Mouse (Mus musculus): ENCODE results near the gene Nipsnap2. TPM values are rescaled to one million over a fixed set of nuclear protein-coding genes. Genes with fewer than 3 reads are reported as not detected.
"Not testable (repeated sequence)": the region's sequence is repeated elsewhere in the genome, so short reads cannot be mapped to it uniquely, and the experiment has no call there.

The Nipsnap2 gene
- total and polyA plus RNA-seq, 2 experiments from 2014 or later = 71.7 to 97.9 TPM

DNA sequence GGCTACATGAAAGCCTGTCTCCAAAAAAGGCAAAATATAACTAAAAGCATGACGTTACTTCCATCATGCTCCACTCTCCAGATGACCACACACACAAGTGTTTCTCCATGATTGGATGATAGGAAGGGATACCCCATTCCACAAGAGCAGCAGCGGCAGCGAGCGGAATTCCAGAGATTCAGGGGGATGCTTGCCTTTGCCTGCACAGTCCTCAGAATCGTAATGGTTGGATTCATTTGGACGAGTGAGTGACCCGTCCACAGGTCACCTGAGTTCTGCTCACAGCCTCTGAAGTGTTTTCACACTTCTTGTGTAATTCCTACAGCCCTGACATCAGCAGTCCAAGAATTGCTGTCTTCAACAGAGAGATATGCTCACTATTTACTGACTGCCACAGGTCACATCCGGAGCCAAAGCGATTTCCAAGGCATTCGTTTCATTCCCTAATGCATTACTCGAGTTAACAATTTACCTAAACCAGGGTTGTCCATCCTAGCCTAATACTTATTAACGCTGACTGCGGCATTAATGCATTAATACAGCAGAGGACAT, 35.1 kb downstream of the Nipsnap2 start:
- no peak for TF ChIP-seq CTCF (IDR thresholded peaks at IDR 0.05; ENCODE audit: low read depth)
- Histone ChIP-seq H3K27me3 (ENCODE audit: insufficient read depth, low read length) (no peaks in the 10 kb centered on the region), H3K4me2 (ENCODE audit: low read depth) (no peak overlapping the region), H3K27ac (ENCODE audit: low read depth, low read length) (no peak overlapping the region), H3K9me3 (ENCODE audit: low read length) (no peaks in the 10 kb centered on the region), H3K4me3 (ENCODE audit: low read depth, low read length) (no peak overlapping the region), H3K9ac (no peak overlapping the region), H3K4me1 (ENCODE audit: insufficient read depth) (no peaks in the 10 kb centered on the region), H3K36me3 (ENCODE audit: insufficient read depth) (peaks cover 20% of the 10 kb centered on the region; the same call in 1 of the 2 replicates)
- ATAC-seq (no peak), DNase-seq (no peak)
- 92% methylated on average over 13 of the region's 13 CpGs for WGBS

DNA sequence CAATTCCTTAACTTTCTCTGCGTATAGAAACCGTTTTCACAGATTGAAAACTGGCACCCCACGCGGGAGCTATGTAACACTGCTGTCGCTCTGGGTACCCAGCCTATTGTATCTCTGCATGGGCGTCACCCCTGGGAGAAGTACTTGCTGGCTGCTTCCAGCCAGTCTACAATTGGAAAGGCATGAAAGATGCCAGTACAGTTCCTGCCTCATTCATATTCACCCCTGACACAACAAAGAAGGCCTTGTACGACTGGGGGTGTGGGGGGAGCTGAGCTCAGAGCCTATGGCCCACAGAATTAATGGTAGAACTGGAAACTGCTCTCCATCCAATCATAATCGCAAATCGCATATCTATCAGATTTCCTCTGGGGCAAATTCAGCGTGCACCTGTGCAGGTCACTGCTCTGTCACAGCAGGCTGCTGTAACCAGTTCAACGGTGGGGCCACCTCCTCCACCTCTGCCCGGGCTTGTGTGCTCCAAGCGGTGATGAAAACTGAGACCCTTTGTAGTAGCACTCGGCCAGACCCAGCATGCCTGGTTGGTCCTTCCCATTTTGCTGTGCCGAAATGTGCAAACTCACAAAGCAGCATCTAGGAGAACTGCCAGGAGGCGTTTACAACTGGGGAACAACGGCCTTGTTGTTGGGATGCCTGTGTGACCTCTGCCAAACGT, 37.1 kb downstream of the Nipsnap2 start:
- no peak overlapping the region for H3K4me3 ChIP-seq (ENCODE audit: low read depth, low read length)
- H3K9ac ChIP-seq = no peak overlapping the region
- no peaks in the 10 kb centered on the region for H3K9me3 ChIP-seq (ENCODE audit: low read length)
- peak; percentile 79 for DNase-seq
- no peak overlapping the region for H3K4me2 ChIP-seq (ENCODE audit: low read depth)
- no peaks in the 10 kb centered on the region for H3K4me1 ChIP-seq (ENCODE audit: insufficient read depth)
- peak overlapping the region; percentile 57 for H3K27ac ChIP-seq (ENCODE audit: low read depth, low read length)
- TF ChIP-seq CTCF (IDR thresholded peaks at IDR 0.05; ENCODE audit: low read depth) = no peak
- H3K36me3 ChIP-seq (ENCODE audit: insufficient read depth) = peaks cover 11% of the 10 kb centered on the region; the same call in 1 of the 2 replicates
- H3K27me3 ChIP-seq (ENCODE audit: insufficient read depth, low read length) = no peaks in the 10 kb centered on the region
- WGBS = 26% methylated on average over 18 of the region's 18 CpGs
- ATAC-seq = peak; percentile 95

GRCm38 (mm10) chr5:129770443-129771355, 45.8 kb downstream of the Nipsnap2 start:
- H3K9ac ChIP-seq = no peak overlapping the region
- no peak for ATAC-seq
- no peaks in the 10 kb centered on the region for H3K4me1 ChIP-seq (ENCODE audit: insufficient read depth)
- no peak for DNase-seq
- no peak for TF ChIP-seq CTCF (IDR thresholded peaks at IDR 0.05; ENCODE audit: low read depth)
- no peaks in the 10 kb centered on the region for H3K9me3 ChIP-seq (ENCODE audit: low read length)
- no peaks in the 10 kb centered on the region for H3K36me3 ChIP-seq (ENCODE audit: insufficient read depth)
- WGBS = 87% methylated on average over 23 of the region's 23 CpGs
- no peaks in the 10 kb centered on the region for H3K27me3 ChIP-seq (ENCODE audit: insufficient read depth, low read length)
- no peak overlapping the region for H3K4me2 ChIP-seq (ENCODE audit: low read depth)
- no peak overlapping the region for H3K4me3 ChIP-seq (ENCODE audit: low read depth, low read length)
- H3K27ac ChIP-seq (ENCODE audit: low read depth, low read length) = no peak overlapping the region

DNA sequence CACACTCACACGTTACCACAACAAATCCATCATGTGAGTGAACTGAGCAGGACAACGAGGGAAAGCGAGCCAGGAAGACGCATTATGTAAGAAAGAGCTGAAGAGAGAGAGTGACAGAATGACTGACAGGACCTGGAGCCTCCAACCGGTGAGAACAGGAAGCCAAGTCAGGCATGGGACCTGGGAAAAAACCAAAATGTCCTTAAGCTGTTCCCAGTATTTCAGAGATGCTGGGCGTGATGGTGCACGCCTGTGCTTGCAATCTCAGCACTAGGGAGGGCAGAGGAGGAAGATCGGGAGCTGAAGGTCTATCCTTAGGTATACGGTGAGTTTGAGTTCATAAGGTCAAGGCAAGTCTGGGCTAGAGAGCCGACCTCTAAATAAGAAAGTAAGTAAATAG, 47.6 kb downstream of the Nipsnap2 start:
- no peak overlapping the region for H3K4me3 ChIP-seq (ENCODE audit: low read depth, low read length)
- 89% methylated on average over 10 of the region's 10 CpGs for WGBS
- H3K4me1 ChIP-seq (ENCODE audit: insufficient read depth) = no peaks in the 10 kb centered on the region
- no peak overlapping the region for H3K4me2 ChIP-seq (ENCODE audit: low read depth)
- no peak overlapping the region for H3K9ac ChIP-seq
- H3K9me3 ChIP-seq (ENCODE audit: low read length) = no peaks in the 10 kb centered on the region
- DNase-seq = no peak
- H3K36me3 ChIP-seq (ENCODE audit: insufficient read depth) = no peaks in the 10 kb centered on the region
- no peak for ATAC-seq
- H3K27ac ChIP-seq (ENCODE audit: low read depth, low read length) = no peak overlapping the region
- TF ChIP-seq CTCF (IDR thresholded peaks at IDR 0.05; ENCODE audit: low read depth) = no peak
- H3K27me3 ChIP-seq (ENCODE audit: insufficient read depth, low read length) = no peaks in the 10 kb centered on the region

DNA sequence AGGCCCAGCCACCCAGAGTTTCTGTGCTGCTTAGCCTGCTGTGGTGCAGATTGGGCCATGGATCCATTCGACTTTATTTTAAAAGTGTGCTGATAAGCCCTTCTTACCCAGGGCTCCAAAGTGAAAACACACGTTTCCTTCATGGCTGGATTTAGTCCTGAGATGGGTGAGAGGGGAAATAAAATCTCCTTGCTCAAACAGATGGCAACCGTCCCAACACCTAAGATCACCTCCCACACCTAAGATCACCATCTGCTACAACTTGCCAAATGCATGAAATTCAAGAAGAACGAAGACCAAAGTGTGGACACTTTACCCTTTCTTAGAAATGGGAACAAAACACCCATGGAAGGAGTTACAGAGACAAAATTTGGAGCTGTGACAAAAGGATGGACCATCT, 48.5 kb downstream of the Nipsnap2 start:
- not testable (repeated sequence) for H3K27me3 ChIP-seq (ENCODE audit: insufficient read depth, low read length); H3K4me1 ChIP-seq (ENCODE audit: insufficient read depth); H3K9me3 ChIP-seq (ENCODE audit: low read length); H3K27ac ChIP-seq (ENCODE audit: low read depth, low read length); ATAC-seq; DNase-seq; H3K9ac ChIP-seq; H3K4me3 ChIP-seq (ENCODE audit: low read depth, low read length); H3K4me2 ChIP-seq (ENCODE audit: low read depth); H3K36me3 ChIP-seq (ENCODE audit: insufficient read depth)
- 92% methylated on average over 4 of the region's 4 CpGs for WGBS

GRCm38 (mm10) chr5:129774661-129775060, 49.8 kb downstream of the Nipsnap2 start:
- WGBS = 85% methylated on average over 3 of the region's 3 CpGs
- H3K27me3 ChIP-seq (ENCODE audit: insufficient read depth, low read length) = no peaks in the 10 kb centered on the region
- peaks cover 3% of the 10 kb centered on the region; the same call in 1 of the 2 replicates for H3K4me1 ChIP-seq (ENCODE audit: insufficient read depth)
- DNase-seq (no peak), ATAC-seq (no peak)
- no peak overlapping the region for H3K4me3 ChIP-seq (ENCODE audit: low read depth, low read length)
- H3K4me2 ChIP-seq (ENCODE audit: low read depth) = no peak overlapping the region
- H3K36me3 ChIP-seq (ENCODE audit: insufficient read depth) = no peaks in the 10 kb centered on the region
- no peak overlapping the region for H3K27ac ChIP-seq (ENCODE audit: low read depth, low read length)
- no peak for TF ChIP-seq CTCF (IDR thresholded peaks at IDR 0.05; ENCODE audit: low read depth)
- no peaks in the 10 kb centered on the region for H3K9me3 ChIP-seq (ENCODE audit: low read length)
- H3K9ac ChIP-seq = no peak overlapping the region
